Mouse (Mus musculus) stomach, postnatal 0 days (tissue): ENCODE data around the gene Pgm2. TPM values are rescaled to one million over a fixed set of nuclear protein-coding genes. Genes with fewer than 3 reads are reported as not detected.
A peak's percentile ranks its signal among the peaks of the same experiment; 100 is the strongest.

Experiments used
- ATAC-seq: fragments of 200-750 bp; cut with Nextera tagmentation; 2 replicates; pipeline ENCODE4 v1.8.0; 2017; ENCODE audit not compliant: low FRiP score, low TSS enrichment
- DNase-seq: peaks from one replicate; pipeline ENCODE4 v3.0.0-alpha.2; 2016; ENCODE audit warnings: low spot score
- H3K27ac ChIP-seq: fragments of 300-500 bp; sonication (generic); replicated peaks from 2 replicates; pipeline ENCODE4 v1.5.1; 2014; ENCODE audit warnings: mild to moderate bottlenecking, control low read depth
- H3K27me3 ChIP-seq: fragments of 300-500 bp; sonication (generic); 2 replicates; pipeline ENCODE4 v1.6.1; 2014; ENCODE audit warnings: low read length; ENCODE audit not compliant: control insufficient read depth, insufficient read depth
- H3K36me3 ChIP-seq: fragments of 300-500 bp; sonication (generic); 2 replicates; pipeline ENCODE4 v1.6.1; 2014; ENCODE audit warnings: low read length, mixed read lengths; ENCODE audit not compliant: control insufficient read depth, insufficient read depth
- H3K4me1 ChIP-seq: fragments of 300-500 bp; sonication (generic); replicated peaks from 2 replicates; pipeline ENCODE4 v1.6.1; 2014; ENCODE audit warnings: antibody characterized with exemption; ENCODE audit not compliant: control insufficient read depth, insufficient read depth
- H3K4me2 ChIP-seq: fragments of 300-500 bp; sonication (generic); replicated peaks from 2 replicates; pipeline ENCODE4 v1.6.1; 2014; ENCODE audit warnings: low read depth, mild to moderate bottlenecking, control low read depth, moderate library complexity
- H3K4me3 ChIP-seq: fragments of 300-500 bp; sonication (generic); 2 replicates; pipeline ENCODE4 v1.5.1; 2014; ENCODE audit warnings: low read depth, low read length, control low read depth
- H3K9ac ChIP-seq: fragments of 300-500 bp; sonication (generic); 2 replicates; pipeline ENCODE4 v1.6.1; 2014; ENCODE audit warnings: mild to moderate bottlenecking, low read length, control low read depth, mixed read lengths
- H3K9me3 ChIP-seq: fragments of 300-500 bp; sonication (generic); 2 replicates; pipeline ENCODE4 v1.6.1; 2016; ENCODE audit warnings: low read length; ENCODE audit not compliant: control insufficient read depth
- CTCF ChIP-seq: IDR thresholded peaks from 2 replicates; pipeline ENCODE4 v1.5.1; 2016; ENCODE audit warnings: antibody characterized with exemption, low read depth, mild to moderate bottlenecking, moderate library complexity
- EP300 ChIP-seq: optimal IDR thresholded peaks from 2 replicates; pipeline ENCODE3; 2016; ENCODE audit warnings: antibody characterized with exemption
- WGBS: fragments of 180-500 bp; shearing (Covaris S2); extraction: QIAGEN DNeasy Blood & Tissue Kit; methylation state at CpG from one replicate; pipeline ENCODE4 v1.1.7; 2014; 5-methylcytosine and 5-hydroxymethylcytosine counted together
- polyA plus RNA-seq: library from polyadenylated mRNA; unstranded; fragments of >200 nt; fragmentation: Nextera tagmentation; extraction: Ambion mirVana; gene quantifications from 2 replicates; pipeline ENCODE4 v1.2.1, GENCODE M21; 2015

The Pgm2 gene
- polyA plus RNA-seq, 1 experiment from 2014 or later = 34.3 TPM

GRCm38 (mm10) chr5:64136325-64136724 lies 43.6 kb downstream of the Pgm2 start:
- Histone ChIP-seq H3K9ac (no peak overlapping the region), H3K9me3 (no peaks in the 10 kb centered on the region), H3K27me3 (no peaks in the 10 kb centered on the region), H3K36me3 (no peaks in the 10 kb centered on the region), H3K4me3 (no peak overlapping the region), H3K27ac (no peak overlapping the region), H3K4me1 (no peaks in the 10 kb centered on the region), H3K4me2 (no peak overlapping the region)
- ATAC-seq (no peak), DNase-seq (no peak)
- TF ChIP-seq CTCF (peak; percentile 76), EP300 (no peak)
- 80% methylated on average over 5 of the region's 5 CpGs for WGBS

DNA sequence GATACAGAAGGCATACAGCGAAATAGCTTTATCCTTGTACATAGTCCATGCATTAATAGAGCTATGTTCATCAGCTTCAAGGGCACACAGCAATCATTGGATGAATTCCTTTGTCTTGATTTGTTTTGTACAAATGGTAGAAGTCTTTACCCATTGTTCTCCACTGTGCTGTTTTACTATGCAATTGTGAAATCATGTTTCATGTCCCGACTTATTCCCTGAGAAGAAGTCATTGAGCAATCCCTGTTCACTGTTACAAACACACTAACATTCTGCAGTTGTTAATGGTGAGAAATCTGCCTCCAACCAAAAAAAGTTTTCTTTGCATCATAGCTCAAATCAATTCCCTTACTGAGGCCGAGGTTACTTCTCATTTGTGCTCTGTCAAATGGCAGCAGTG lies 47.5 kb downstream of the Pgm2 start:
- 63% methylated on average over 3 of the region's 3 CpGs for WGBS
- Histone ChIP-seq H3K4me2 (no peak overlapping the region), H3K4me1 (no peaks in the 10 kb centered on the region), H3K4me3 (no peak overlapping the region), H3K27me3 (no peaks in the 10 kb centered on the region), H3K36me3 (no peaks in the 10 kb centered on the region), H3K9me3 (no peaks in the 10 kb centered on the region), H3K9ac (no peak overlapping the region), H3K27ac (no peak overlapping the region)
- ATAC-seq (no peak), DNase-seq (no peak)
- TF ChIP-seq CTCF (no peak), EP300 (no peak)

DNA sequence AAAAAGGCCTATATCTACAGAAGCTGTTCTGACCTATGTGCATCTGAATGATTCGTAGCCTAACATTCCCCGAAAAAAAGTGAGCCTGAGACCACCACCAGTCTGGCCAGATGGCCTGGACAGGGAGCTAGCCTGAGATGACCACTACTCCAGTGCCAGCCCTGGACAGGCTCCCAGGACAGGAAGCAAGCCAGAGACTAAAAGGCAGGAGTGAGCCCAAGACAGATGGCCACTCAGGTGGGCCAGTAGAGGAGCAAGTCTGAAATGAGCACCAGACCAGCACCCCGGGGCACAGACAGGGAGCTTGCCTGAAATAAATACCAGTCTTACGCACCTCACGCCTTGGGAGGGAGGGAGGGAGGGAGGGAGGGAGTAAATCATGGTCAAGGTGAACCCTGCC lies 51.6 kb downstream of the Pgm2 start:
- DNase-seq (no peak), ATAC-seq (no peak)
- no peak overlapping the region for H3K27ac ChIP-seq
- no peak overlapping the region for H3K4me2 ChIP-seq
- WGBS = 80% methylated on average over 5 of the region's 5 CpGs
- H3K36me3 ChIP-seq = no peaks in the 10 kb centered on the region
- H3K4me3 ChIP-seq = no peak overlapping the region
- H3K9ac ChIP-seq = no peak overlapping the region
- no peaks in the 10 kb centered on the region for H3K27me3 ChIP-seq
- H3K4me1 ChIP-seq = peaks cover 6% of the 10 kb centered on the region; the same call in 1 of the 2 replicates
- TF ChIP-seq EP300 = no peak
- TF ChIP-seq CTCF = no peak
- no peaks in the 10 kb centered on the region for H3K9me3 ChIP-seq

DNA sequence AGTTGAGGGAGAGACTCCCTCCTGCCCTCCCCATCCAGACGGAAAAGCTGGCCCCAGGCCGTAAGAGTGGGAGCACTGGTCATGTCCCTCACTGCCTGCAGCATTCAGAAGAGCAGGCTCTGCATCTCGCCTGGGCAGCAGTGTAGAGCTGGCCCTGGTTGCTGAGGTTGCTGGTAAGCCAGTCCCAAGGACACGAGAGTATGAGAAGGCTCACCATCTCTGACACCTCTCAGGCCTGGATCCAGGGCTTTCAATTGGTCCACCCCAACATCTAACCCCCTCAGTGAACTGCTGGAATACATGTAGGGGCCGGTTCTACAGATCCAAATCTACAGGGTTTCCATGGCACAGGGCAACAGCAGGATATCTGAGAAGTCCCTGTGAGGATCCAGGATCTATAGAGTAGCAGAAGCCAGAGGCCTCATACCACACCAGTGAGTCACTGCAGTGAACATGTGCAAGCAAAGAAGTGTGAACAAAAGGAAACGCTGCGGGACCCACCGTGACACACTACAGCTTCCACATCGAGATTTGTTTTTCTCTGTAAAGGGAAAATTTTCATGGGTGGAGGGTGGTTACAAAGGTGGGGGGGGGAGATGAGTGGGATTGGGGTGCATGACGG lies 53.7 kb downstream of the Pgm2 start:
- no peaks in the 10 kb centered on the region for H3K9me3 ChIP-seq
- DNase-seq = no peak
- no peak overlapping the region for H3K9ac ChIP-seq
- no peaks in the 10 kb centered on the region for H3K36me3 ChIP-seq
- H3K27ac ChIP-seq = peak overlapping the region; percentile 56
- peak; percentile 62 for ATAC-seq
- H3K4me1 ChIP-seq = peaks cover 6% of the 10 kb centered on the region; the same call in 1 of the 2 replicates
- no peak overlapping the region for H3K4me3 ChIP-seq
- H3K27me3 ChIP-seq = no peaks in the 10 kb centered on the region
- TF ChIP-seq CTCF = no peak
- no peak for TF ChIP-seq EP300
- no peak overlapping the region for H3K4me2 ChIP-seq
- 60% methylated on average over 10 of the region's 10 CpGs for WGBS

DNA sequence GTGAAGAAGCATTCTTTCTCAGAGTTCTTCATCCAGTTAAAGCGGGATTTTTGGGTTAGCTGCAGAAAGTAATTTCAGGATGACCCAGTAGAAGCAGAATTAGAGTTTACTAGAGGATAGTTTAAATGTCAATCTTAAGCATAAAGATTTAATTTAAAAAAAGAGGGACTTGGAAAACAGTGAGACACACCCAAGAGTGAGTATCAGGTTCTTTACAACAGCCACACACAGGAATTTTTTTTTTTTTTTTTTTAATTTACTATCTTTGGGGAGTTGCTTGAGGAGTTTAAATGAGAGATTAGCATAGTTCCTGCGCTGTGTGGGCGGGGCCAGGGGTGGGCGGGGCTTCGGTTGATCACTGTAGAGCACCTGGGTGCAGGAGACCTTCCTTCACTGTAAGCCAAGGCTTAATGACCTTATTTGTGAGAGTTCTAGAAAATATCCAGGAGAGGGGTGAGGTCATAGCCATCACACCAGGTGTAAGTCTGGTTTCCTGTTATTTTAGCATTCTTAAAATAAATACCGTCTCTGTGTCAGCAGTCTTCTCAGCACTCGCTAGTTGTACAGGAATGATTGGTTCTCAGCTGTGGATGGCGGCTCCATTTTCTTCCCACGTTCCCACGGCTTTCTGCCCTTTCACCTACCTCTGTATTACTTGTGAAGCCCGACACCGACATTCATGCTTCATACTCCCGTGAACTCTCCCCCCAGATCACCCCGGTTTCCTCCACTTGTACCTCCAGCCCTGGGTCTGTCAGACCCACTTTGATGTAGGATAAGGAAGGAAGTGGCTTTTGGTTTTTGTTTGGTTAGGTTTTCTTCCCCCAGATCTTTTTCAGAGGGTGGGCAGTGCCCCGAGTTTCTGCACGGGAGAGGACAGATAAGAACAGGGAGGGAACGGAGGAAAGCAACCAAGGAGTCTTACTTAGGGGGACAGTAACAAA lies 56.7 kb downstream of the Pgm2 start:
- peak overlapping the region; percentile 8; the same call in 1 of the 2 replicates for H3K4me3 ChIP-seq
- peaks cover 6% of the 10 kb centered on the region; the same call in 1 of the 2 replicates for H3K4me1 ChIP-seq
- H3K9me3 ChIP-seq = no peaks in the 10 kb centered on the region
- TF ChIP-seq CTCF (no peak), EP300 (no peak)
- DNase-seq (peak; percentile 75), ATAC-seq (peak; percentile 83)
- peak overlapping the region; percentile 40 for H3K4me2 ChIP-seq
- H3K27me3 ChIP-seq = no peaks in the 10 kb centered on the region
- peak overlapping the region; percentile 40; the same call in 1 of the 2 replicates for H3K27ac ChIP-seq
- H3K9ac ChIP-seq = no peak overlapping the region
- no peaks in the 10 kb centered on the region for H3K36me3 ChIP-seq
- WGBS = 14% methylated on average over 17 of the region's 17 CpGs

GRCm38 (mm10) chr5:64153319-64153718 lies 60.6 kb downstream of the Pgm2 start:
- DNase-seq (no peak), ATAC-seq (no peak)
- H3K36me3 ChIP-seq = no peaks in the 10 kb centered on the region
- no peak overlapping the region for H3K4me3 ChIP-seq
- H3K27ac ChIP-seq = no peak overlapping the region
- no peaks in the 10 kb centered on the region for H3K4me1 ChIP-seq
- no peaks in the 10 kb centered on the region for H3K9me3 ChIP-seq
- no peak overlapping the region for H3K9ac ChIP-seq
- WGBS = 86% methylated on average over 1 of the region's 1 CpGs
- no peaks in the 10 kb centered on the region for H3K27me3 ChIP-seq
- TF ChIP-seq CTCF (no peak), EP300 (no peak)
- no peak overlapping the region for H3K4me2 ChIP-seq
